Mouse (Mus musculus) kidney, adult 2 months (tissue): Measurements from ENCODE around the gene Gjb3.

ENCODE experiments used
- CTCF ChIP-seq: fragments of 200-500 bp; conservative IDR thresholded peaks from 2 replicates; pipeline ENCODE4 v1.5.1; 2011; ENCODE audit warnings: low read depth, mild to moderate bottlenecking, control low read depth, low read length, moderate library complexity, mixed read lengths; ENCODE audit not compliant: insufficient read depth, insufficient read length
- POLR2A ChIP-seq: fragments of 200-500 bp; IDR thresholded peaks from one replicate; pipeline ENCODE4 v1.6.1; 2011; ENCODE audit warnings: low read depth, low read length, control low read depth

GRCm38 (mm10) chr4:127327258-127327657 is 3.4 kb downstream of the Gjb3 start:
- TF ChIP-seq POLR2A (no peak), CTCF (no peak)
